Mouse (Mus musculus) c-Kit-positive CD71-positive TER-119-positive erythroid progenitor cells, embryonic 14.5 days (primary cell): Measurements from ENCODE around the gene Lipf.
A peak's percentile ranks its signal among the peaks of the same experiment; 100 is the strongest.

Experiments
- DNase-seq: peaks from one replicate; pipeline ENCODE4 v3.0.0-alpha.2; 2013; ENCODE audit warnings: low spot score

Lipf gene

DNA sequence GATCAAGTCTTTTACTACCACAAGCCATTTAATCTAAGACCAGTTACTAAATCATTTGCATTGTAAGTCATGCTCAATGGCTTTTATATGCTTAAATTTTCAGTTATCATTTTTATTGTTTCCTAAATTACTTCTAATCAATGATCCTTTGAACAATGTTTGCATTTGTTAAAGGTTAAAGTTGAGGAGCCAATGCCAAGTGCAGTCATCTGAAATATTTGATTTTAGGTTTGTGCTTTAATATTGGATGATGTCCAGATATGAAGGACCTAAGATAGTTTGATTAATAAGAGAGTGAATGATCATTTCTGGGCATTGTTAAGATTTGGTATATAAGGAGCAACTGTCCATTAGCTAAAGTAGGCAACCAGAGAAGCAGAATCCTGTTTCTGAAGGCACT lies at the start of gene Lipf:
Gene Lipf, plus strand, starts transcription at position 301 of the 400 bp plus-strand sequence.
- no peak for DNase-seq

DNA sequence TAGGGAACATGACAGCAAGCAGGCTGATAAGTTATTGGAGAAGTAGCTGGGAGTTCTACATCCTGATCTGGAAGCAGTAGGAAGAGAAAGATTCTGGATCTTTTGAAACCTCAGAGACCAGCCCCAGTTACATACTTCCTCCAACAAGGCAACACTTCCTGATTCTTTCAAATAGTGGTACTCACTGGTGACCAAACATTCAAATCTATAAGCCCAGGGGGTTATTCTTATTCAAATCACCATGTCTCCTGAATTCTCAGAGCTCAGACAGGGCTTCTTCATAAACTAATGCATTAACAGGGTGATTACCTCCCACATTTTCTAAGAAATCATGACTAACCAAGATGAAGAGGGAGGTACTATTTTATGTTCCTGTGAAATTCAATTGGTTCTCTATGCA lies 36.9 kb upstream of the Lipf start:
- no peak for DNase-seq

DNA sequence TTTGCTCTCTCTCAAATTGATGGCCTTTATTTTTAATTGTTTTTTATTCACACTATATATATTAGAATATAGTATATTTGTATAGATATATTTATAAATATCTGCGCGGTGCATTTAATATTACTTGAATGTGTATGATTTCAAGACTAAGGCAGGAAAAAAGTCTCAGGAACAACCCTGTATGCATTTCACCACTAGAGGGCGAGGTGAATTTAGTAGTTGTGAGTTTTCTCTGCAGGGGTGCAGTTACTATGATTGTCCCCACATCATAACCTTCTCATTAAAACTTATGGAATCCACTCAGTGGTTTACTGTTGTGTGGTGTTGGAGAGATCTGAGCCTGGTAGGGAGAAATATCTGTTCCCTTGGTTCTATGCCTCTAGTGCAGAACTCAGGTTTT lies 18.0 kb downstream of the Lipf start:
- DNase-seq, result peak; percentile 1

DNA sequence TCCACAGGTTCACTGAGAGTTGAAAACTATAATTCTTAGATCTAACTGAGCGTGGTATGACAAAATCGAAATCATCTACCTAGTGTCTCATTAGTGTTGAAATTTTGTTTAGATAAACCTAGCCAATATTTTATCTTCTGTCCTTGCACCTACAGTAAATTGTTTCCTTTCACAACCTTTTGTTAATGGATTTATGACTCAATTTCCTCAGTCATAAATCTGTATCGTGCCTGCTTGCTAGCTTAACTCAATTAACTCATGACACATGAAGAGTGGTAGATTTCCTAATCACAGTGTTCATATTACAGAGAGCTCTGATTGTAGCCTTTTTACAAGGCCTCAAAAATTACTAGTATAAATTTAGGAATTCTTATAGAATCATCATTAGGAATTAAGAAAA lies 22.1 kb downstream of the Lipf start:
- DNase-seq, result no peak

DNA sequence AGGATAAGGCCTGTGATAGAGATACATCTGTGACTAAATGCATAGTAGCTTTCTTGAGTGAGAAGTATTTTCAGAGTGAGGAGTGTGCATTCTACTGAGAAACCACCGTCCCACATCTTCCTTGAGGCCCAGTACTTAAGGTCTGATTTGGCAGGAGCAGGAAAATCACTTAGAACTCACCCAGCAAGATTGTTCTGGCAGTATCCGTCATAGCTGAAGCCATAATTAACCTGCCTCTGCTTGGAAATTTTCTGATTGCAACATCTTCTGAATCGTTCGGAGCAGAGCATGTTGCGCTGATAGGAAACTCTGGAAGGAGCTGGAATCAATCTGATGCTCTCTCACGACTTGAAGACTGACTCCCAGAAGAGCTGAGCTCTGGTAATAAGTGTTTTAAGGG lies 47.0 kb downstream of the Lipf start, which contains the start of gene Lipk:
Gene Lipk, plus strand, starts transcription at position 289 of the 400 bp plus-strand sequence.
- no peak for DNase-seq

DNA sequence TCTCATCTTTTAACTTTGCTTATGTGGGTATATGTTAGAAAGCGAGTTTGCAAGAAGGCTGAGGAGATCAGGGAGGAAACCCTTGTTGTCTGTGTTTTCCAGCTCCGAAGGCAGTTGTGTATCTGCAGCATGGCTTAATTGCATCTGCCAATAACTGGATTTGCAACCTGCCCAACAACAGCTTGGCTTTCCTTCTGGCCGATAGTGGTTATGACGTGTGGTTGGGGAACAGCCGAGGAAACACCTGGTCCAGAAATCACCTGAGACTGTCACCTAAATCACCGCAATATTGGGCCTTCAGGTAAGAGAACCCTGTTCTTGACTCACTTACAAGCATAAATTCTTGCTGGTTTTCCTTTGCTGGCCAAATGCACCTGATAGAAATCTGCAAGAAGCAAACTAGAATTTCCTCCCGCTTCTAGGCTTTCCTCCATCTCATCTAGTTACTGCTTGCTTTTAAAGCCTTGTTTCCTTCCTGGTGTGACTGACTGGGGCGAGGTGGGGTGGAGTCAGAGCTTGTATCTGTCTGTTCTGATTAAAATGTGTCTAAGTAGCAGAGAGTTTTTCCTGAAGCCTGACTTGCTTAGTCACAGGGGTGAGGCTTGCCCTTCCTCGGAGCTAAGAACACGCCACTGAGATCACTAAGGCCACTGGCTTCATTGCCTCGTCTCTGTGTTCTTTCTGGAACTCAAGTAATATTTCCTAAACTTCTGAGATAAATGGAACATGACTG lies 60.6 kb downstream of the Lipf start:
- DNase-seq, result no peak

DNA sequence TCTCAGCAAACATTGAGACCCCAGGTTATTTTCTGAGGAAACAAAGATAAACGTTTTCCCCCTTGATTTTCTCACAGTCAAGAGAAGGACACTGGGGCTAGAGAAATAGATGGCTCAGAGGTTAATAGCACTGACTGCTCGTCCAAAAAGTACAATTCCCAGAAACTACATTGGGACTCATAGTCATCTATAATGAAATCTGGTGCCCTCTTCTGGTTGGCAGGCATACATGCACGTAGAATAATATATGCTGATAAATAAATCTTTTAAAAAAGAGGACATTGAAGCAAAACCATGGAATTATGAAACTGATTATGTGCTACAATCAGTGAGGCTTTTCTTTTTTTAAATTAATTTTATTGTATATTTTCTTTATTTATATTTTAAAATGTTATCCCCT lies 61.8 kb downstream of the Lipf start:
- DNase-seq, result no peak
